Mouse (Mus musculus): ENCODE results near the gene Tsnaxip1. TPM values are rescaled to one million over a fixed set of nuclear protein-coding genes. Genes with fewer than 3 reads are reported as not detected.

Tsnaxip1 gene
- polyA plus RNA-seq, 1 experiment from 2014 or later, result 0.19 TPM

GRCm38 (mm10) chr8:105866364-105867029 is 39.0 kb downstream of the Tsnaxip1 start:
- Histone ChIP-seq H3K4me2 (no peak overlapping the region), H3K9ac (no peak overlapping the region), H3K4me3 (no peak overlapping the region), H3K27me3 (replicated peaks) (no peaks in the 10 kb centered on the region), H3K36me3 (peaks cover 76% of the 10 kb centered on the region), H3K4me1 (peaks cover 38% of the 10 kb centered on the region), H3K27ac (replicated peaks) (no peak overlapping the region), H3K9me3 (no peaks in the 10 kb centered on the region)
- no peak for ATAC-seq (ENCODE audit: extremely low read depth, insufficient number of reproducible peaks, low FRiP score, low TSS enrichment)
- 66% methylated on average over 6 of the region's 6 CpGs for WGBS

GRCm38 (mm10) chr8:105874301-105874700 is 46.8 kb downstream of the Tsnaxip1 start:
- Histone ChIP-seq H3K4me3 (peak overlapping the region; percentile 28), H3K27me3 (replicated peaks) (no peaks in the 10 kb centered on the region), H3K9ac (peak overlapping the region; percentile 58), H3K4me2 (peak overlapping the region; percentile 56), H3K4me1 (peaks cover 30% of the 10 kb centered on the region), H3K27ac (replicated peaks) (peak overlapping the region; percentile 87), H3K9me3 (no peaks in the 10 kb centered on the region), H3K36me3 (peaks cover 81% of the 10 kb centered on the region)
- 55% methylated on average over 6 of the region's 6 CpGs for WGBS
- ATAC-seq (ENCODE audit: extremely low read depth, insufficient number of reproducible peaks, low FRiP score, low TSS enrichment), result peak; percentile 40; the same call in 1 of the 2 replicates

GRCm38 (mm10) chr8:105880754-105881520 is 53.4 kb downstream of the Tsnaxip1 start, which contains the start of gene Edc4:
Edc4 (plus strand) TSS chr8:105880881.
- peak; percentile 42; the same call in 1 of the 2 replicates for ATAC-seq (ENCODE audit: extremely low read depth, insufficient number of reproducible peaks, low FRiP score, low TSS enrichment)
- WGBS, result 1% methylated on average over 45 of the region's 45 CpGs

DNA sequence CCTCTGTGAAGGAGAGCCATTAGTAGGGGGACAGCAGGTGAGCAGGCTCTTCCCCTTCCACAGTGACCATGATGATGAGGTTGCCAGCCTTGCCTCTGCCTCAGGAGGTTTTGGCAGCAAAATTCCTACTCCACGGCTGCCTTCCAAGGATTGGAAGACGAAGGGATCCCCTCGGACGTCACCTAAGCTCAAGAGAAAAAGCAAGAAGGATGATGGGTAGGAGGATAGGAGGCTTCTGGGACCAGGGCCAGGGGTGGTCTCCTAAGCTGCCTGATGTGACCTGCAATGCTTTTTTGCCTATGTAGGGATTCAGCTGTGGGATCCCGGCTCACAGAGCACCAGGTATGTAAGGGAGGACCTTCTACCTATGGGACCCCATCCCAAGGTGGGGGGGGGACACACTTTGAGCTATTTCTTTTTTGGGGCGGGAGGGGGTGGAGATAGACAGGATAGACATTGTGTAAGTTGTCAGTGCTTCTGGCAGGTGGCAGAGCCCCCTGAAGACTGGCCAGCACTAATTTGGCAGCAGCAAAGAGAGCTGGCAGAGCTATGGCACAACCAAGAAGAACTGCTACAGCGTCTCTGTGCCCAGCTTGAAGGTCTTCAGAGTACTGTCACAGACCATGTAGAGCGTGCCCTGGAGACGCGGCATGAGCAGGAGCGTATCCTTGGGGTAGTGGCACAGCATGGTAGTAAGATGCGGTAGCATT is 62.4 kb downstream of the Tsnaxip1 start:
- 90% methylated on average over 12 of the region's 12 CpGs for WGBS
- no peak overlapping the region for H3K4me2 ChIP-seq
- no peaks in the 10 kb centered on the region for H3K27me3 ChIP-seq (replicated peaks)
- ATAC-seq (ENCODE audit: extremely low read depth, insufficient number of reproducible peaks, low FRiP score, low TSS enrichment), result no peak
- no peaks in the 10 kb centered on the region for H3K9me3 ChIP-seq
- H3K4me1 ChIP-seq, result peaks cover 8% of the 10 kb centered on the region
- H3K27ac ChIP-seq (replicated peaks), result no peak overlapping the region
- no peak overlapping the region for H3K4me3 ChIP-seq
- H3K9ac ChIP-seq, result no peak overlapping the region
- peaks cover 86% of the 10 kb centered on the region for H3K36me3 ChIP-seq

More at GRCm38 (mm10) chr8:105880754-105881520, 53.4 kb downstream of the Tsnaxip1 start, which contains the start of gene Edc4:
- Histone ChIP-seq H3K9me3 (no peaks in the 10 kb centered on the region), H3K4me3 (peak within 1 kb of the TSS; percentile 87), H3K9ac (peak within 1 kb of the TSS; percentile 91), H3K36me3 (peaks cover 64% of the 10 kb centered on the region), H3K4me1 (peaks cover 27% of the 10 kb centered on the region), H3K27me3 (replicated peaks) (no peaks in the 10 kb centered on the region), H3K4me2 (peak within 1 kb of the TSS; percentile 92), H3K27ac (replicated peaks) (peak within 1 kb of the TSS; percentile 62)

GRCm38 (mm10) chr8:105890870-105891269 is 63.3 kb downstream of the Tsnaxip1 start:
- Histone ChIP-seq H3K27ac (replicated peaks) (no peak overlapping the region), H3K9ac (no peak overlapping the region), H3K4me2 (no peak overlapping the region), H3K4me3 (no peak overlapping the region), H3K4me1 (peaks cover 8% of the 10 kb centered on the region), H3K9me3 (no peaks in the 10 kb centered on the region), H3K27me3 (replicated peaks) (no peaks in the 10 kb centered on the region), H3K36me3 (peaks cover 82% of the 10 kb centered on the region)
- WGBS, result 90% methylated on average over 6 of the region's 6 CpGs
- no peak for ATAC-seq (ENCODE audit: extremely low read depth, insufficient number of reproducible peaks, low FRiP score, low TSS enrichment)

DNA sequence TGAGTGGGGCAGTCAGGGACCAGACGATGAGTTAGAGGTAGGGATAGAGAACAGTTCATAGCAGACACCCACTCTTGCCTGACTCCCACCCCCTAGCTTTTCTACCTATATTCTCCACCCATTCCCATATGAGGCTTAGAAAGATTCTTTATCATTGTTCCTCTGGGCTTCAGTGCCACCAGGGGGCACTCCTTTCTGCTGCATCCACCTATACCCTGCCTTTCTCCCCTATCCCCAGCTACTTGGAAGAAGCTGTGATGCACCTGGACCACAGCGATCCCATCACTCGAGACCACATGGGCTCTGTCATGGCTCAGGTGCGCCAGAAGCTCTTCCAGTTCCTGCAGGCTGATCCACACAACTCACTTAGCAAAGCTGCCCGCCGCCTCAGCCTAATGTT is 64.9 kb downstream of the Tsnaxip1 start:
- Histone ChIP-seq H3K9ac (no peak overlapping the region), H3K4me2 (no peak overlapping the region), H3K27me3 (replicated peaks) (no peaks in the 10 kb centered on the region), H3K4me3 (no peak overlapping the region), H3K27ac (replicated peaks) (no peak overlapping the region), H3K36me3 (peaks cover 66% of the 10 kb centered on the region), H3K4me1 (peaks cover 8% of the 10 kb centered on the region), H3K9me3 (no peaks in the 10 kb centered on the region)
- WGBS, result 76% methylated on average over 6 of the region's 6 CpGs
- no peak for ATAC-seq (ENCODE audit: extremely low read depth, insufficient number of reproducible peaks, low FRiP score, low TSS enrichment)

GRCm38 (mm10) chr8:105893339-105893738 is 65.8 kb downstream of the Tsnaxip1 start, which contains the start of gene Nrn1l:
Nrn1l (plus strand) TSS chr8:105893567.
- ATAC-seq (ENCODE audit: extremely low read depth, insufficient number of reproducible peaks, low FRiP score, low TSS enrichment), result peak; percentile 73; the same call in 1 of the 2 replicates
- Histone ChIP-seq H3K4me1 (peaks cover 8% of the 10 kb centered on the region), H3K36me3 (peaks cover 57% of the 10 kb centered on the region), H3K4me3 (no peak within 1 kb of the TSS), H3K27ac (replicated peaks) (peak within 1 kb of the TSS; percentile 20; the same call in 1 of the 2 replicates), H3K4me2 (peak within 1 kb of the TSS; percentile 31; the same call in 1 of the 2 replicates), H3K27me3 (replicated peaks) (no peaks in the 10 kb centered on the region), H3K9me3 (no peaks in the 10 kb centered on the region), H3K9ac (peak within 1 kb of the TSS; percentile 20; the same call in 1 of the 2 replicates)
- 8% methylated on average over 11 of the region's 11 CpGs for WGBS

Other genes with a start within 250 kb of the Tsnaxip1 start
- 32.1 and 32.5 TPM in 2 replicates for gene Ripor1, start 222.5 kb upstream of the Tsnaxip1 start, polyA plus RNA-seq (2015; fragmentation: Nextera tagmentation; extraction: Ambion mirVana)
- gene Ctcf, start 191.2 kb upstream of the Tsnaxip1 start, polyA plus RNA-seq (2015; fragmentation: Nextera tagmentation; extraction: Ambion mirVana), result 67.1 and 76.2 TPM in 2 replicates
- gene Agrp, start 190.3 kb upstream of the Tsnaxip1 start, polyA plus RNA-seq (2015; fragmentation: Nextera tagmentation; extraction: Ambion mirVana), result 0.23 TPM in 1 of 2 replicates, not detected in the other
- 0.27 TPM in 2 replicates for gene Carmil2, start 141.5 kb upstream of the Tsnaxip1 start, polyA plus RNA-seq (2015; fragmentation: Nextera tagmentation; extraction: Ambion mirVana)
- 41.6 and 44.0 TPM in 2 replicates for gene Acd, start 126.6 kb upstream of the Tsnaxip1 start, polyA plus RNA-seq (2015; fragmentation: Nextera tagmentation; extraction: Ambion mirVana)
- 11.6 and 11.9 TPM in 2 replicates for gene Pard6a, start 126.6 kb upstream of the Tsnaxip1 start, polyA plus RNA-seq (2015; fragmentation: Nextera tagmentation; extraction: Ambion mirVana)
- gene 4933405L10Rik, start 120.1 kb upstream of the Tsnaxip1 start, polyA plus RNA-seq (2015; fragmentation: Nextera tagmentation; extraction: Ambion mirVana), result not detected in 2 replicates
- 12.5 and 13.3 TPM in 2 replicates for gene Enkd1, start 119.5 kb upstream of the Tsnaxip1 start, polyA plus RNA-seq (2015; fragmentation: Nextera tagmentation; extraction: Ambion mirVana)
- gene Gfod2, start 69.1 kb upstream of the Tsnaxip1 start, polyA plus RNA-seq (2015; fragmentation: Nextera tagmentation; extraction: Ambion mirVana), result 9.6 and 12.1 TPM in 2 replicates
- gene Ranbp10, start 381 bp upstream of the Tsnaxip1 start, polyA plus RNA-seq (2015; fragmentation: Nextera tagmentation; extraction: Ambion mirVana), result 9.2 and 9.8 TPM in 2 replicates
- 37.1 and 40.5 TPM in 2 replicates for gene Cenpt, start 25.5 kb downstream of the Tsnaxip1 start, polyA plus RNA-seq (2015; fragmentation: Nextera tagmentation; extraction: Ambion mirVana)
- 44.8 and 47.1 TPM in 2 replicates for gene Thap11, start 27.4 kb downstream of the Tsnaxip1 start, polyA plus RNA-seq (2015; fragmentation: Nextera tagmentation; extraction: Ambion mirVana)
- gene Nutf2, start 32.8 kb downstream of the Tsnaxip1 start, polyA plus RNA-seq (2015; fragmentation: Nextera tagmentation; extraction: Ambion mirVana), result 177 and 212 TPM in 2 replicates
- gene Edc4, start 53.1 kb downstream of the Tsnaxip1 start, polyA plus RNA-seq (2015; fragmentation: Nextera tagmentation; extraction: Ambion mirVana), result 28.9 and 30.6 TPM in 2 replicates
- 0.52 and 0.88 TPM in 2 replicates for gene Nrn1l, start 65.8 kb downstream of the Tsnaxip1 start, polyA plus RNA-seq (2015; fragmentation: Nextera tagmentation; extraction: Ambion mirVana)
- gene Pskh1, start 72.7 kb downstream of the Tsnaxip1 start, polyA plus RNA-seq (2015; fragmentation: Nextera tagmentation; extraction: Ambion mirVana), result 23.6 and 24.6 TPM in 2 replicates
- gene Ctrl, start 106.1 kb downstream of the Tsnaxip1 start, polyA plus RNA-seq (2015; fragmentation: Nextera tagmentation; extraction: Ambion mirVana), result 0.74 and 1.1 TPM in 2 replicates
- 51.9 and 61.3 TPM in 2 replicates for gene Psmb10, start 110.7 kb downstream of the Tsnaxip1 start, polyA plus RNA-seq (2015; fragmentation: Nextera tagmentation; extraction: Ambion mirVana)
- gene Lcat, start 115.7 kb downstream of the Tsnaxip1 start, polyA plus RNA-seq (2015; fragmentation: Nextera tagmentation; extraction: Ambion mirVana), result 1.5 and 3.0 TPM in 2 replicates
- 37.7 and 39.4 TPM in 2 replicates for gene Slc12a4, start 138.4 kb downstream of the Tsnaxip1 start, polyA plus RNA-seq (2015; fragmentation: Nextera tagmentation; extraction: Ambion mirVana)
- gene Dpep3, start 151.7 kb downstream of the Tsnaxip1 start, polyA plus RNA-seq (2015; fragmentation: Nextera tagmentation; extraction: Ambion mirVana), result not detected in 2 replicates
- 16.4 and 16.7 TPM in 2 replicates for gene Dus2, start 163.6 kb downstream of the Tsnaxip1 start, polyA plus RNA-seq (2015; fragmentation: Nextera tagmentation; extraction: Ambion mirVana)
- gene Dpep2nb, start 178.2 kb downstream of the Tsnaxip1 start, polyA plus RNA-seq (2015; fragmentation: Nextera tagmentation; extraction: Ambion mirVana), result 0.22 and 0.35 TPM in 2 replicates
- gene Ddx28, start 184.2 kb downstream of the Tsnaxip1 start, polyA plus RNA-seq (2015; fragmentation: Nextera tagmentation; extraction: Ambion mirVana), result 12.2 and 12.5 TPM in 2 replicates
- gene Nfatc3, start 231.1 kb downstream of the Tsnaxip1 start, polyA plus RNA-seq (2015; fragmentation: Nextera tagmentation; extraction: Ambion mirVana), result 3.4 and 4.5 TPM in 2 replicates

Measured in heart, embryonic 13.5 days (tissue).